Mouse (Mus musculus) embryonic facial prominence, embryonic 14.5 days (tissue): Measurements from ENCODE around the gene Cherp. TPM values are rescaled to one million over a fixed set of nuclear protein-coding genes. Genes with fewer than 3 reads are reported as not detected.

Experiments used
- ATAC-seq: fragments of 200-750 bp; cut with Nextera tagmentation; 2 replicates; pipeline ENCODE4 v1.8.0; 2017; ENCODE audit warnings: low read depth, moderate number of reproducible peaks, moderate TSS enrichment
- DNase-seq: peaks from one replicate; pipeline ENCODE4 v3.0.0-alpha.2; 2015; ENCODE audit warnings: low spot score
- H3K27ac ChIP-seq: fragments of 300-500 bp; sonication (generic); replicated peaks from 2 replicates; pipeline ENCODE4 v1.5.1; 2014; ENCODE audit warnings: low read depth, mild to moderate bottlenecking, low read length, moderate library complexity
- H3K27me3 ChIP-seq: fragments of 300-500 bp; sonication (generic); replicated peaks from 2 replicates; pipeline ENCODE4 v1.6.1; 2014; ENCODE audit warnings: low read length; ENCODE audit not compliant: control insufficient read depth, insufficient read depth
- H3K36me3 ChIP-seq: fragments of 300-500 bp; sonication (generic); 2 replicates; pipeline ENCODE4 v1.6.1; 2014; ENCODE audit warnings: low read length, mixed read lengths; ENCODE audit not compliant: control insufficient read depth, insufficient read depth
- H3K4me1 ChIP-seq: fragments of 300-500 bp; sonication (generic); 2 replicates; pipeline ENCODE4 v1.6.1; 2014; ENCODE audit warnings: antibody characterized with exemption, low read length; ENCODE audit not compliant: control insufficient read depth, insufficient read depth
- H3K4me2 ChIP-seq: fragments of 300-500 bp; sonication (generic); 2 replicates; pipeline ENCODE4 v1.6.1; 2014; ENCODE audit warnings: low read depth, mild to moderate bottlenecking, low read length, moderate library complexity, mixed read lengths
- H3K4me3 ChIP-seq: fragments of 300-500 bp; sonication (generic); 2 replicates; pipeline ENCODE4 v1.5.1; 2014; ENCODE audit warnings: low read depth, mild to moderate bottlenecking, low read length
- H3K9ac ChIP-seq: fragments of 300-500 bp; sonication (generic); 2 replicates; pipeline ENCODE4 v1.6.1; 2014; ENCODE audit warnings: low read depth, mild to moderate bottlenecking, low read length, moderate library complexity, mixed read lengths
- H3K9me3 ChIP-seq: fragments of 300-500 bp; sonication (generic); 2 replicates; pipeline ENCODE4 v1.6.1; 2016; ENCODE audit warnings: low read length; ENCODE audit not compliant: control insufficient read depth
- WGBS: fragments of 180-500 bp; shearing (Covaris S2); extraction: QIAGEN DNeasy Blood & Tissue Kit; methylation state at CpG from one replicate; pipeline ENCODE4 v1.1.7; 2014; 5-methylcytosine and 5-hydroxymethylcytosine counted together
- polyA plus RNA-seq: library from polyadenylated mRNA; unstranded; fragments of >200 nt; fragmentation: Nextera tagmentation; extraction: Ambion mirVana; gene quantifications from 2 replicates; pipeline ENCODE4 v1.2.1, GENCODE M21; 2014

The Cherp gene
- polyA plus RNA-seq, 1 experiment from 2014 or later: 57.4 TPM

GRCm38 (mm10) chr8:72443338-72443993 is 31.6 kb downstream of the Cherp start, which contains the start of the genes Calr3 and 1700030K09Rik:
TSS of gene Calr3 (minus strand) at chr8:72443870.
TSS of gene 1700030K09Rik (plus strand) at chr8:72443880.
- ATAC-seq: peak; percentile 99
- peak within 1 kb of the TSS; percentile 22; the same call in 1 of the 2 replicates for H3K27ac ChIP-seq

GRCm38 (mm10) chr8:72438248-72439015 is 36.6 kb downstream of the Cherp start:
- H3K9ac ChIP-seq: no peak overlapping the region
- 77% methylated on average over 8 of the region's 8 CpGs for WGBS

More at GRCm38 (mm10) chr8:72443338-72443993, 31.6 kb downstream of the Cherp start, which contains the start of the genes Calr3 and 1700030K09Rik:
- peaks cover 7% of the 10 kb centered on the region; the same call in 1 of the 2 replicates for H3K36me3 ChIP-seq
- H3K4me3 ChIP-seq: peak within 1 kb of the TSS; percentile 45
- no peaks in the 10 kb centered on the region for H3K4me1 ChIP-seq
- 0 out of 2 replicates have a peak, but pooled peaks cover 5% of the 10 kb centered on the region for H3K9me3 ChIP-seq
- peak within 1 kb of the TSS; percentile 83 for H3K4me2 ChIP-seq
- peak; percentile 99 for DNase-seq
- H3K9ac ChIP-seq: peak within 1 kb of the TSS; percentile 72
- 6% methylated on average over 33 of the region's 34 CpGs for WGBS
- H3K27me3 ChIP-seq: no peaks in the 10 kb centered on the region

GRCm38 (mm10) chr8:72434952-72435351 is 40.1 kb downstream of the Cherp start:
- Histone ChIP-seq H3K9ac (no peak overlapping the region), H3K4me1 (no peaks in the 10 kb centered on the region), H3K4me3 (no peak overlapping the region), H3K36me3 (no peaks in the 10 kb centered on the region), H3K27ac (no peak overlapping the region), H3K27me3 (no peaks in the 10 kb centered on the region), H3K4me2 (no peak overlapping the region), H3K9me3 (no peaks in the 10 kb centered on the region)
- DNase-seq: peak; percentile 3
- no peak for ATAC-seq
- 44% methylated on average over 2 of the region's 2 CpGs for WGBS

More at GRCm38 (mm10) chr8:72438248-72439015, 36.6 kb downstream of the Cherp start:
- Histone ChIP-seq H3K4me2 (no peak overlapping the region), H3K4me1 (no peaks in the 10 kb centered on the region), H3K27ac (no peak overlapping the region), H3K36me3 (no peaks in the 10 kb centered on the region), H3K4me3 (no peak overlapping the region), H3K9me3 (no peaks in the 10 kb centered on the region), H3K27me3 (no peaks in the 10 kb centered on the region)
- ATAC-seq (no peak), DNase-seq (no peak)

GRCm38 (mm10) chr8:72429676-72430075 is 45.4 kb downstream of the Cherp start:
- Histone ChIP-seq H3K4me3 (no peak overlapping the region), H3K4me1 (no peaks in the 10 kb centered on the region), H3K4me2 (no peak overlapping the region), H3K36me3 (no peaks in the 10 kb centered on the region), H3K27ac (no peak overlapping the region), H3K9ac (no peak overlapping the region), H3K9me3 (no peaks in the 10 kb centered on the region), H3K27me3 (no peaks in the 10 kb centered on the region)
- 52% methylated on average over 13 of the region's 13 CpGs for WGBS
- ATAC-seq (no peak), DNase-seq (no peak)

GRCm38 (mm10) chr8:72422926-72423325 is 52.1 kb downstream of the Cherp start:
- ATAC-seq (no peak), DNase-seq (no peak)
- Histone ChIP-seq H3K36me3 (no peaks in the 10 kb centered on the region), H3K4me3 (no peak overlapping the region), H3K4me2 (peak overlapping the region; percentile 5; the same call in 1 of the 2 replicates), H3K9me3 (no peaks in the 10 kb centered on the region), H3K27me3 (no peaks in the 10 kb centered on the region), H3K4me1 (peaks cover 10% of the 10 kb centered on the region), H3K9ac (no peak overlapping the region), H3K27ac (no peak overlapping the region)
- WGBS: 71% methylated on average over 1 of the region's 1 CpGs

GRCm38 (mm10) chr8:72421362-72422335 is 53.4 kb downstream of the Cherp start, which contains the start of gene Eps15l1:
TSS of gene Eps15l1 (minus strand) at chr8:72421460.
- DNase-seq (peak; percentile 100), ATAC-seq (peak; percentile 98)
- Histone ChIP-seq H3K9ac (peak within 1 kb of the TSS; percentile 89), H3K27me3 (no peaks in the 10 kb centered on the region), H3K36me3 (no peaks in the 10 kb centered on the region), H3K27ac (peak within 1 kb of the TSS; percentile 89), H3K4me2 (peak within 1 kb of the TSS; percentile 85), H3K4me3 (peak within 1 kb of the TSS; percentile 79), H3K9me3 (no peaks in the 10 kb centered on the region), H3K4me1 (peaks cover 17% of the 10 kb centered on the region)
- under 1% methylated on average over 44 of the region's 48 CpGs for WGBS

GRCm38 (mm10) chr8:72420571-72421361 is 54.3 kb downstream of the Cherp start:
- peak; percentile 51 for ATAC-seq
- Histone ChIP-seq H3K27me3 (no peaks in the 10 kb centered on the region), H3K9me3 (no peaks in the 10 kb centered on the region), H3K4me2 (peak overlapping the region; percentile 85), H3K27ac (peak overlapping the region; percentile 79), H3K4me3 (peak overlapping the region; percentile 79), H3K36me3 (no peaks in the 10 kb centered on the region), H3K4me1 (peaks cover 21% of the 10 kb centered on the region), H3K9ac (peak overlapping the region; percentile 89)
- WGBS: 2% methylated on average over 20 of the region's 73 CpGs
- peak; percentile 40 for DNase-seq
